Mouse (Mus musculus) cerebellum, adult 2 months (tissue): ENCODE measurements around the gene Eno3.

Experiments
- CTCF ChIP-seq: fragments of 200-500 bp; IDR thresholded peaks from 2 replicates; pipeline ENCODE4 v1.5.1; 2011; ENCODE audit warnings: low read depth, mild to moderate bottlenecking, control low read depth, low read length, moderate library complexity, borderline replicate concordance; ENCODE audit not compliant: insufficient read depth
- POLR2A ChIP-seq: fragments of 200-500 bp; IDR thresholded peaks from 2 replicates; pipeline ENCODE4 v1.6.1; 2011; ENCODE audit warnings: low read length, control low read depth, borderline replicate concordance; ENCODE audit not compliant: insufficient read depth

DNA sequence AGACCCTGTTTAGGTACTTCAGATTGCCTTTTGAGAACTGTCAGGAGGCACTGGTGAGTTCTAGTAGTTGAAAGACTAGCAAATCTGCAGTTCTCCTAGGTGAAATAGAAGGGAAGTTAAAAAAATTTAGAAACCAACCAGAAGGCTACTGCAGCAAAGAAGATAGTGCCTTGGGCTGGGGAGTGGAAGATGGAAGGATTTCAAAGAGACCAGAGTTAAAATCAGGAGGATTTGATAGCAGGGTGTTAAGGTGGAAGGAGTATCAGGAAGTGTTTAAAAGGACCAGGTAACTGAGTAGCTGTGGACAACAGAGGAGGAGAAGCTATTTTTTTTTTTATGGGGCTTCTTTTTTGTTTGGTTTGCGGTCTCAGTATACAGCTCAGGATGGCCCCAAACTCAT lies 19.2 kb upstream of the Eno3 start:
- TF ChIP-seq CTCF (no peak), POLR2A (no peak)
